Mouse (Mus musculus): ENCODE data around the gene Alcam.

Gene Alcam

GRCm38 (mm10) chr16:52368521-52368920 is 85.4 kb downstream of the Alcam start:
- no peak for DNase-seq (ENCODE audit: low spot score in 2 of 2)

GRCm38 (mm10) chr16:52366915-52367314 is 87.0 kb downstream of the Alcam start:
- no peak for DNase-seq (ENCODE audit: low spot score in 2 of 2)

GRCm38 (mm10) chr16:52363944-52364511 is 89.8 kb downstream of the Alcam start:
- DNase-seq (ENCODE audit: low spot score in 2 of 2), result no peak

- no peak for DNase-seq (ENCODE audit: low spot score in 2 of 2)
Observed at GRCm38 (mm10) chr16:52343467-52344033, 110.3 kb downstream of the Alcam start.

GRCm38 (mm10) chr16:52342694-52343466 is 111.0 kb downstream of the Alcam start:
- no peak for DNase-seq (ENCODE audit: low spot score in 2 of 2)

- no peak for DNase-seq (ENCODE audit: low spot score in 2 of 2)
Observed at GRCm38 (mm10) chr16:52334084-52334483, 119.8 kb downstream of the Alcam start.

GRCm38 (mm10) chr16:52333631-52334030 is 120.2 kb downstream of the Alcam start:
- DNase-seq (ENCODE audit: low spot score in 2 of 2), result no peak

- DNase-seq (ENCODE audit: low spot score in 2 of 2), result no peak
Observed at GRCm38 (mm10) chr16:52331341-52331830, 122.5 kb downstream of the Alcam start.

- DNase-seq (ENCODE audit: low spot score in 2 of 2), result no peak
Observed at GRCm38 (mm10) chr16:52329420-52329819, 124.5 kb downstream of the Alcam start.

GRCm38 (mm10) chr16:52319229-52319628 is 134.6 kb downstream of the Alcam start:
- DNase-seq (ENCODE audit: low spot score in 2 of 2), result no peak

- DNase-seq (ENCODE audit: low spot score in 2 of 2), result peak; percentile 41 to 74
Observed at GRCm38 (mm10) chr16:52311073-52311472, 142.8 kb downstream of the Alcam start.

- DNase-seq (ENCODE audit: low spot score in 2 of 2), result no peak
Observed at GRCm38 (mm10) chr16:52307016-52307415, 146.9 kb downstream of the Alcam start.

- DNase-seq (ENCODE audit: low spot score in 2 of 2), result no peak
Observed at GRCm38 (mm10) chr16:52303532-52303902, 150.4 kb downstream of the Alcam start.

- DNase-seq (ENCODE audit: low spot score in 2 of 2), result no peak
Observed at GRCm38 (mm10) chr16:52302790-52303531, 150.9 kb downstream of the Alcam start.

- DNase-seq (ENCODE audit: low spot score in 2 of 2), result no peak
Observed at GRCm38 (mm10) chr16:52301730-52302129, 152.1 kb downstream of the Alcam start.

GRCm38 (mm10) chr16:52296376-52296775 is 157.5 kb downstream of the Alcam start:
- DNase-seq (ENCODE audit: low spot score in 2 of 2), result no peak

- no peak for DNase-seq (ENCODE audit: low spot score in 2 of 2)
Observed at GRCm38 (mm10) chr16:52295535-52295934, 158.3 kb downstream of the Alcam start.

- no peak for DNase-seq (ENCODE audit: low spot score in 2 of 2)
Observed at GRCm38 (mm10) chr16:52292440-52293048, 161.3 kb downstream of the Alcam start.

- DNase-seq (ENCODE audit: low spot score in 2 of 2), result no peak
Observed at GRCm38 (mm10) chr16:52280186-52280585, 173.7 kb downstream of the Alcam start.

GRCm38 (mm10) chr16:52265066-52265465 is 188.8 kb downstream of the Alcam start:
- DNase-seq (ENCODE audit: low spot score in 2 of 2), result no peak

GRCm38 (mm10) chr16:52263751-52264150 is 190.1 kb downstream of the Alcam start:
- DNase-seq (ENCODE audit: low spot score in 2 of 2), result no peak

- DNase-seq (ENCODE audit: low spot score in 2 of 2), result no peak
Observed at GRCm38 (mm10) chr16:52262582-52262981, 191.3 kb downstream of the Alcam start.
